Mouse (Mus musculus) ovary, postnatal 14 days (tissue): ENCODE results near the gene Itgb2.
A peak's percentile ranks its signal among the peaks of the same experiment; 100 is the strongest.

Source experiments
- DNase-seq: peaks from one replicate; pipeline ENCODE4 v3.0.0; 2022; ENCODE audit warnings: low spot score

Gene Itgb2

DNA sequence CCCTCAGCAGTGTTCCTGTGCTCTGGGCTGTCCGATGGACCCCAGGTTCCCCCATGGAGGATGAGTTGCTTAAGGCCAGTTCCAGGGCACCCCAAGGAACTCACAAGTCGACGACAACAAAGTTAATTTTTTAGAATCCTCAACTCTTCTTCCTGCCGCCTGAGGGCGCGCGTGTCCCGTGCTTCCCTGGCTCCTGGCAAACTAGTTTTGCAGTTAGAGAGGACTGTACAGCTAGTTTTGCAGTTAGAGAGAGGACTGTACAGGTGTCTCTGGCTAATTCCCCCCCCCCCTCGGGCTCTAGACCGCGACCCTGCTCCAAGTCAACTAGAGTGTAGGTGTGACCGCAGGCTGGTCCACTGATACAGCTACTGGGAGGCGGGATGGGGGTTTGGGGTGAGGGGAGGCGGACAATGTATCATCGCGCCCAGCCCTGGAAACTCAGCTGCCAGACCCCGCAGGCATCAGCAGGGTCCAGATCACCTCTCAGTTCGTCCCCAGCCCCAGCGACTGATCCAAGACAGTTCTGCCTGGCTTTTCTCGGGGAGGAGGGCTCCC, 12.9 kb upstream of the Itgb2 start:
- peak; percentile 63 for DNase-seq

DNA sequence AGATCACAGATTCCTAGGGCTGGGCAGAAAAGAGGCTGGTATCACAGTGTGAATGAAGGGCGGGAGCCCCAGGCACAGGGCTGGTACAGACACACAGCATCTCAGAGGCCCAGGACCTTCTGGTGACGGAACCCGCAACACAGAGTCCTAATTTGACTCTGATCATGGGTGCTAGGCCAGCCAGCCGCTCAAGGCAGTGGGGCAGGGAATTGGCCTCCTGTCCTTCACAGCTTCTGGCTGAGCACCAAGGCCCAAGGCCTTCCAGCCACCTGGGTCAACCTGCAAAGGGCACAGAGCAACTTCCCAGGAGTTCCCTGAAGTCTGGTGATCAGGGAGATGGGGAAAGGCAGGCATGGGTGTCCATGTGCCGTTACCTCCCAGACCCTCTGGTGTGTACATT, 12.3 kb upstream of the Itgb2 start:
- DNase-seq = no peak

DNA sequence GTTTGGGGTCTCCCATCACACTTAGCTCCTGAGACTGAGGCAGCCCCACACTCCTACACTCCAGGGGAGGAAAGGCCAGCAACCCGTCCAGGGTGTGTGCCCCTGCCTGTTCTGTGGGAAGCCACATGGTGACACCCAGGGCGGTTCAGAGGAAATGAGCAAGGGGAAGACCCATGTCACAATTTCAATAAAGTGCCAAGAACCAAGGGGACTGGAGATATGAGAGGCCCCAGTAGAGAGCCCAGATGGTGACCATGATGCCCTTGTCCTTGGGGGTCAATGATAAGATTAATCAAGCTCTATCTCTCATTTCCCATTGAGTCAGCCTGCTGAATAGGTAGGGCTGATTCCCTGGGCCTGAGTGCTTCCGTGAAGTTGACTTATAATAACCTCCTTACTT, 10.9 kb upstream of the Itgb2 start:
- no peak for DNase-seq

DNA sequence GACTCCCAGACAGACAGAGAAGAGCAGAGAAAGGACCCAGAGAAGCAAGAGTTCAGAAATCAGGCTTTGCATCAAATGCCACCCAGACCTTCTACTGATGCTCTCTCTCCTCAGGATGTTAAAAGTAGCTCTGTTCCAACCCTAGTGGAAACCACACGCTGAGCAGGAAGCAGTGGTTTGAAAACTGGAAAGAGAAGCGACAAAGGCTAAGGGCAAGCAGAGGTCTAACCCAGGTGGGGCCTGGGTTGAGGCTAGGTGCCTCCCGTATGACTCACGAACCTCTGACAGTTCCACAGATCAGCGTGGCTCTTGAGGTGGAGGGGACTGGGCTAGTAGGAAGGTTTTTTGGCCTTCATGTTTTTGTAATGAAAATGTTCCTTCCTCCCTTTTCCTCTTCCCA, 9.6 kb upstream of the Itgb2 start:
- DNase-seq = no peak

DNA sequence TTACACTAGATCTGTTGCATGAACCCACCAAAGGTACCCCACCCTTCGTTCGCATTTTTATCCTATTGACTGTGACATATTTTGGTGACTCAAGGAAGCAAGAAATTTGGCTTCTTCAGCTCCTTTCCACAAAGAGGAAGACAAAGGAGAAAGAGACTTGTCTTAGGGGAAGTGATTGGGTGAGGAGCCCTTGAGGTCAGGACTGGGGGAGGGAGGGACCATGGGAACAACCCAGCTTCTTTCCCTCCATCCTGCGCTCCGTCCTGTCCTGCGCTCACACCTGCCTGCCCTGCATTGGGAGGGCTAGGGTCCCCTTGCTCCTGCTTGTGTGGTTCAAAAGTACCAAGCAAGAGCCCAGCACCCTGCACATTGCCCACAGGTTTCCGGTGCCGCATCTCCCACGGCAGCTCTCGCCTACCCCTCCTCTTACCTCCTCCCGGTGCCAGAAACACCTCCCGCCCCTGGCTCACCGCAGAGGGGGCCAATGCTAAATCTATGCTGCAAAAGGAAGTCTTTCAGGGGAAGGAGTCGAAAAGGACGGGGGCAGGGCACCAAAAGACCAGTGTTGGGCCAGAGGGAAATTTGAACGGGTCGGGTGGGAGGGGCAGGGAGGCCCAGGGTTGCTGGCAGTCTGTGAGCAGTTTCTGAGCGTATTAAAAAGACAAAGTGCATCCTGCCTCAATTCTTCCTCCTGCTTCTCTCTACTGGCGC, 7.9 kb upstream of the Itgb2 start:
- no peak for DNase-seq

DNA sequence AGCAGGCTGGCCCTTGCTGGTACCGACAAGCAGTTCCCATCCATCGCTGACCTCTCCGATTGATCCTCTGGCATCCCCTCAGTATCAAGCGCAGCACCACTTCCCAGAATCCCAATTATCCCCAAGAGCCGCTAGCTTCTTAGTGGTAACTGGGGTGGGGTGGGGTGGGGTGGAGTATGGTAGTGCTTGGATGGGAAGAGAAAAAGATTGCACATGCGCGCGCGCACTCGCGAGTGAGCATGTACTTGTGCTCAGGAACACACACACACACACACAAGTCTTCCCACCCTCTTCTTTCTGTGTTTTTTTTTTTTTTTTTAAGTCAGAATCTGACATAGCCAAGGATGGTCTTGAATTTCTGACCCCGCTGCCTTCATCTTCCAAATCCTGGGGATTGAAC, 7.3 kb upstream of the Itgb2 start:
- no peak for DNase-seq

DNA sequence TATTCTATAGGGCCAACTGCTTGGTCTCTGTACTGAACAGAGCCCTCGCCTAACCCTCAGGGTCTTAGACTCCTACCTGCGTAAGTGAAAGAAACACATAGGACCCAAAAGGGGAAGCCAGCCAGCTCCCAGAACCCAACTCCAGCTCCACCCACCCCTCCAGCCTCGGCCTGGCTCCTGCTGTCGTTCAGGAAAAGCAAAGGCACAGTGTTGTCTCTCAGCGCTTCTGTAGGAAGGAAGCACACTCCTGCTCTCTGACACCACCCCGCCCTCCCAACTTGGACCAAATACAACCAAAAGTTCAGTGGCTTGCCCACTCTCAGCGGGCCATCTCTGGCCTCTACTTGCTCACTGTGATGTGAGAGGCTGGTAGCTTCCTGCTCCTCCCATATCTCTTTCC, 6.7 kb upstream of the Itgb2 start:
- no peak for DNase-seq

DNA sequence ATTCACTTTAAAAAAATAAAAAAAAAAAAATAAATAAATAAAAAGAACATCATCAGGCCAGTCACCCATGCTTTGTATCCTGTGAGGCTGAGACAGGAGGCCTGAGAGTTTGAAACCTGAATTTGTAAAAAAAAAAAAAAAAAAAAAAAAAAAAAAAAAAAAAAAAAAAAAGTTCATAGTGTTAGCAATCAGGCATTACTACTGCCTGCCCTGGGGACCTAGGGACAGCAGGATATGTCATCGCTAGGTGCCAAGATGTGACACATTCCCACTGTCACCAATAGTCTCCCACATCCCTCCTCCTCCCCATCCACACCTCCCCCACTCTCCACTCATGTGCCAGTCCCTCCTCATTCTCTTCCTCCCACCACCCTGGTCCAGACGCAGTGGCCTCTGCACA, 3.6 kb upstream of the Itgb2 start:
- DNase-seq = no peak

DNA sequence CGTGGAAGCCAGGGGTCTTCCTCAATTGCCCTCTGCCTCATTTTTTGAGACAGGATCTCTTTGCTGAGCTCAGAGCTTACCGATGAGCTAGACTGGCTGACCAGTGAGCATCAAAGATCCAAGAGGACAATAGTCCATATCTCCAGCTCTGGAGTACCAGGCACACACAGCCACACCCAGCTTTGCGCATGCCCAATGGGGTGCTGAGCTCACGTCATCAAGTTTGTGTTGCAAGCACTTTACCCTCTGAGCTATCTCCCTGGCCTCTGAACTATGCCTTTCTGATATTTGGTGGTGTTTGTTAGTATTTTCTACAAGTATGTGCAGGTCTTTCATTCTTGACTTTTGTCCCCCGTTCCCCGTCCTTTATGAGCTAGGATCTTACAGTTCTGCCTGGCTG, 1.4 kb upstream of the Itgb2 start:
- no peak for DNase-seq

DNA sequence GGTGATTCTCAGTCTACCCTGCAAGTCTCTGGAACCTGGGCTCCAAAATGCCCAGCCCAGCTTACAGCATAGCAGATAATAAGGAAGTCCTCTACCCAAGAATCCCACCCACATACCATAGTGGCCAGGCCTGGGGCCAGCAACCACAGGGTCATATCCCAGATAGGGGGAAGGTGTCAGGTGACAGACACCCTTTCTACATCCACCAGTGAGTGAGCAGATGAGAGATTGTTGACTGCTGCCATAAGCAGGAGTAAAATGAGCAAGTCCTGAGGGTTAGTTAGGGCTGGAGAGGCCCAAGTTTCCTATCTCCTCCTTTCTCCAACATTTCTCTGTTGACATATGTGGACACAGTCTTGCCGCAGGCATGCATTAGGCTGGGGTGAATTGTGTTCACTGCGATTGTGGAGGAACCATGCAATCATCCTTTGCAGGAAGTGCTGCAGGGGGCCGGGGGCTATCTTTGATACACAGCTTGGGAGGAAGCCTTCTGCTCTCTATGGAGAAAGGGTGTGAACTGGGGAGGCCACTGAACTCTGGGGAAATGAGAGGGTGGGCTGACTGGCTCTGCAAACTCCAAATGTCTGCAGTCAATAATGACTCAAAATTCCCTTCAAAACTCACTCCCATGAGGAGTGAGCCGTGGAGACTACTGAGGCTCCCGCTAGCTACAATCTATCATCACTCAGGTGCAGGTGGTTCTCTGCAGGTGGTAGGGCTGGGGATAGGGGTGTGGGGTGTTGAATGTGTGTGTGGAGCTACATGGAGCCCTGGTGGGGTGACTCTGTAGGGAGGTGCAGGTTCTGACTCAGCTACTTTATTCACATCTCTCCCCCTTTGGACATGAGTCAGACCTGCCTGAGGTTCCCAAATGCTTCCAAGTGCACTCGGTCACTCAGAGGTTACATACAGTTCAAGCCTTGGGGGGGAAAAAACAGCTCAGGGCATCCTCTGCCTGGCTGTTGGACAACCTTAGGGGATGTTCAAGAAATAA, 1.3 kb downstream of the Itgb2 start:
- DNase-seq = no peak

DNA sequence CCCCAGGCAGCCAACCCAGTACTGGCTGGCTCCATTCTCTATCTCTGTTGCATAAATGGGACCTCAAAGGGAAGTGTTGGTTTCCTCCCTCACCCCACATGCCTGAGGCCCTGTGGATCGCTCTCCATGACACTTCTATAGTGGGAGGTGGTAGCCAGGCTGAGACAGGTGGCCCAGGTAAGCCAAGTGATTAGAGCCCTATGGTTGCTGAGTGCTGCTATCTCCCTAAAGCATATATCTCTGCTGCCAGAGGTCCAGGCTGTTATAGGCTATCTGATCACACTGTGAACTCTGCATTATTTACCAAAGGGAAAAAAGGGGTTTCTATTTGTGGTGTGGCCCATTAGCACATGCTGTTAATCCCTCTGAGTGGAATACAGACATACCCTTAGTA, 2.0 kb downstream of the Itgb2 start:
- no peak for DNase-seq

DNA sequence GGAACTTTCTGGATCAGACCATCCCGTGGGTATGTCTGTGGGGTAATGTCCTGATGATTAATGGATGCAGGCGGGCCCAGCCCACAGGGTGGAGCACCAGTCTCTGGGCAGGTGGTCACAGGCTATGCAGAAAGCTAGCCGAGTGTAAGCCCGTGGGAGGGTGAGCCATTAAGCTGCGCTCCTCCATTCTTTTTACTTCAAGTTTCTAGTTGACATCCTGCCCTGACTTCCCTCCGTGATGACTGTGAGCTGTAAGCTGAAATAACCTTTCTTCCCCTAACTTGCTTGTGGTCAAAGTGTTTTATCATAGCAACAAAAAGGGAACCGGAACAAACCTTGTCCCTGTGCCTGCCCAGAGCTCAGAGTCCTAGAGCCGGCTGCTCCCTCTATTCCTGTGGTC, 6.7 kb downstream of the Itgb2 start:
- no peak for DNase-seq

DNA sequence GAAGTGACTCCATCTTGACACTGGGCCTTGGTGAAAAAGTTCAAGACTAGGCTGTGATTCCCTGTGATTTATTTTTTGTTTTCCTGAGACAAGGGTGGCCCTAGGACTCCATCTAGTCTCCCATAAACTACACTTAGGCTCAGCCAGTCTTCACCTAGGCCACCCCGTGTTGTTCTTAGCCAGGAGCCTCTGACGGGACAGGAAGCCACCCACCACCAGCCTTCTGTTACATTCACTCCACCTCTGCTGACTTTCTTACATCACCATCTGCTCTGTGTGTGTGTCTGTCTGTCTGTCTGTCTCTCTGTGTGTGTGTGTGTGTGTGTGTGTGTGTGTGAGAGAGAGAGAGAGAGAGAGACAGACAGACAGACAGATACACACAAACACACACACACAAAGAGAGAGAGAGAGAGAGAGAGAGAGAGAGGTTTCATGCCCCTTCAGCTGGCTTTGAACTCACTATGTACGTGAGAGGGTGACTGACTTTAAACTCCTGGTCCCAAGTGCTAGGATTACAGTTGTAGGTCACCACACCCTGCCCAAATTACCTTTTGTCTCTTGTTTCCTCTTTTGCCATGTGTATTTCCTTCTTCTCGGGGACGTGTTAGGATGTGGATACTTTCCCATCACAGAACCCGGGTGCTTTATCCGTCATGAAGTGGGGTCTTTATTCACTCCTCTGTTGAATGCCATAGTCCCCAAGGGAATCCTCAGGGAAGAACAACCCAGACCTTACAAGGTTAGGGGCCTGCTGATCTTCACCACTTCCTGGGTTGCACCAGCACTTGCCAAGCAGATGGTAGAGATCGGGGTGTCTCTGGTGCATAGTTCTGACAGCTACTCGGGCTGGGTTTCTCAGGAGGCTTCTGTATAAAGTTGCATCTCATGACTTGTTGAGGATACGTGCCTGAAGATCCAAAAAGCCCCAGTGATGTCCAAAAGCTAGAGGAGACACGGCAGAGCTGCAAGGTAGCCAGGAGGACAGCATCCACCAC, 7.5 kb downstream of the Itgb2 start:
- no peak for DNase-seq

DNA sequence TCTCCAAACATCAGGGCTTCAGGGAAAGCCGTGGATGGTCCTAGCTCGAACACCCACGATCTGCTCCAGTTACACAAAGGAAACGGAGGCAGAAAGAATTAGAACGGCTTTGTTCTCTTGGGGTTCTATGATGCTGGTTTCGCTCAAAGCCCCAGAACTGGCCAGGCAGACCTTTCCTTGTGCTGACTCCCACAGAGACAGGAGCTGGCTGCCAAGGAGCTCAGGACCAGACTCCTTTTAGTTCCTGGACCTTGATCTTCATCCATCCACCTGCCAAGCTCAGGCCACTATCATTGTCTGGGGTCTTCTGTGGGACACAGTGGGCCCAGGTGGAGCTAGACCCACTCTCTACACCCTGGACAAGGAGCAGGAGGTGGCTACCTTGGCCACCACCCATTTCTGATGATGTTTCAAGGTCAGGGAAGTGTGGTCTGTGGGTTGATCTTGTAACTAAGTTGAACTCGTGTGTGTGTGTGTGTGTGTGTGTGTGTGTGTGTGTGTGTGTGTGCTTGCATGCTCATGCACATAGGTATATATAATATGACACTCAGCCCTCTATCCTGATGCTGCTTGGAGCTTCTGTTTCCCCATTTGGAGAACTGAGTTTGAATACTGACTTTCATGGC, 9.4 kb downstream of the Itgb2 start:
- no peak for DNase-seq

DNA sequence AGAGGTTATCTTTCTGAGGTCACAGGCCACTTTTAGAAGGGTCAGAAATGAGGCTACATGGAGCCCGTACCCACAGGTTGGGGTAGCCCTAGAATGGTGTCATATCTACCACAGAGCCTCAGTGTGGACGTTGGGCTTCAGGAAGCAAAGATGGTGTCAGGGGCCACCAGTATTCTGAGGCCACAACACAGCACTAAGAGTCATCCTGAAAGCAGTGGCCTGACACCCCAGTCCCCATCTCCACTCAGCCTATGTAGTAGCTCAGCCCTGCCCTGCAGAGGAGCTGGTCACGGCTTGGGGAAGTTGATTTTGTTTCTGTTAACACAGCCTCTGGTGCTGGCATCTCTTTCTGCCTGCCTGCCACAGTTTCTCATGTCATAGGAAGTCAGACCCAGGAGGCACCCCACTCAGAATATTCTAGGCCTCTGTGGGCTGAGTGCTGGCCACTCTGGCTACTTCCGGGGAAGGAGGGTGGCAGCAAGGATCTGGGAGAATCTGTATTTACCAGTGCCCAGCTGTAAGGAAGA, 10.6 kb downstream of the Itgb2 start:
- no peak for DNase-seq

DNA sequence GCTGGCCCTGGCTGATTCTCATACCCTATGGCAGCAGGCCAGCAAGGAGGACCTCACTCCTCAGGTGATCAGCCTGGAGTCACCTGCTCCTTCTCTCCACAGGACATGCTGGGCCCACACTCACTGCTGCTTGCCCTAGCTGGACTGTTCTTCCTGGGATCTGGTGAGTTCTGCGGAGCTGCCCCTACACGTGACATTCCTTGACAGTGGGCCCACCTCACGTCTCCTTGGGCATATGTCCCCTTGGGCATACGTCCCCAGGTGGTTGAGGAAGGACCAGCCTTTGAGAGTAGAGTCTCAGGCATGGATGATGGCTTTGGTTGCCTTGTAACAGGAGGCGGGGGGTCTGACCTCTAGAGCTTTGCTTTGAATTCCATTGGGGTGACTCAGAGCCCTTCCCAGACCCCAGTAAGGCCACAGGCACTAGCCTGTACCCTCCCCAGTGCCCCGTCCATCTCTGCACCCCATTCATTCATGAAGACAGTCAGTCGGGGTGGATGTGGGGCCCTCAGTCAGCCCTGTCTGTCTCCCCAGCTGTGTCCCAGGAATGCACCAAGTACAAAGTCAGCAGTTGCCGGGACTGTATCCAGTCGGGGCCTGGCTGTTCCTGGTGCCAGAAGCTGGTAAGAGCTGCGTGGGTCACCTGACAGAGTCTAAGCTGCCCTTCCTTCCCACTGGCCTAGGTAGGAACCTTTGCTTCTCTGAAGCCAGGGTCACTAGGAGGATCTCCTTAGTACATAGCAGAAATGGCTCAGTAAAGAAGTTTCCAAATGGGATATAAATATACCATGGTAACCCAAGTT, 12.0 kb downstream of the Itgb2 start:
- no peak for DNase-seq

DNA sequence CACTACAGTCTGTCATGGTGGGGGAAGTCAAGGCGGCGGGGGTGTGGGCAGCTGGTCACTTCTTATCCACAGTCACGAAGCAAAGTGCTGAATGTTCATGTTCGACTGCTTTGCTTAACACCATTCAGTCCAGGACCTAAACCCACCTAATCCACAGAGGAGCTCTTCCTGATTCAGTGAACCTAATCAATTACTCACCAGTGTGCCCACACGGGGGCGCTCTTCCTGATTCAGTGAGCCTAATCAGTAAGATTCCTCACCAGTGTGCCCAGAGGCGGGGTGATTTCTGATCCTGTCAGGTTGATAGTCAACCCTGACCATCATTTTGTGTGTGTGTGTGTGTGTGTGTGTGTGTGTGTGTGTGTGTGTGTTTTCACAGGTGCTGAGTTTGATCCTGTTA, 13.2 kb downstream of the Itgb2 start:
- DNase-seq = no peak

DNA sequence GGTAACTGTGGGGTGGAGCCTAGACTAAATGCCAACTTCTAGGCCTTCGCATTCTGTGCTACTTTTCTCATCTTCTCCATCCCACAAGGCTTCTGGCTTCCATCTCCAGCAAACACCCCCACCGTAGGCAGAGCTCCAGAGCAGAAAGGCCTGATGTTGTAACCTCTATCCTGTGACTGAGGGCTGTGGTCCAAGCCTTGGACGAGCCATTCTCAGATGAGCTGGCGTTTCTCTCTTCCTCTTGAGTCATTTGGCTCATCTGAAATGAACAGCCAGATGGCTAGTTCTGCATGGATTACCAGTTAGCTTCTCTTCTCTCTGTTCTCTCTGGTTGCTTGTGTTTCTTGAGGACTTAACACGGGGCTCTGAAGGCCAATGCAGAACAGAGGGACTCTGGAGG, 14.9 kb downstream of the Itgb2 start:
- peak; percentile 16 for DNase-seq

DNA sequence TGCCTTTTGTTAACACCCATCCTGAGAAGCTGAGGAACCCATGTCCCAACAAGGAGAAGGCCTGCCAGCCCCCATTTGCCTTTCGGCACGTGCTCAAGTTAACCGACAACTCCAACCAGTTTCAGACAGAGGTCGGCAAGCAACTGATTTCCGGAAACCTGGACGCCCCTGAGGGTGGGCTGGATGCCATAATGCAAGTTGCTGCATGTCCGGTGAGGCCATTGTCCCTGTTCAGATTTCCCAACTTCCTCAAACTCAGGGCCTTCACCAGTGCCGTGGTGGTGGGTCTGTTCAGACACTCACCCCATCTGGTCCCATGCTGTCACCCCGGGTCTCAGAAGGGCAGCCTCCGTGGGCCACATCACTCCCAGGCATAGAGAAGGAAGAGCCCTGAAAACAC, 18.5 kb downstream of the Itgb2 start:
- DNase-seq = no peak

DNA sequence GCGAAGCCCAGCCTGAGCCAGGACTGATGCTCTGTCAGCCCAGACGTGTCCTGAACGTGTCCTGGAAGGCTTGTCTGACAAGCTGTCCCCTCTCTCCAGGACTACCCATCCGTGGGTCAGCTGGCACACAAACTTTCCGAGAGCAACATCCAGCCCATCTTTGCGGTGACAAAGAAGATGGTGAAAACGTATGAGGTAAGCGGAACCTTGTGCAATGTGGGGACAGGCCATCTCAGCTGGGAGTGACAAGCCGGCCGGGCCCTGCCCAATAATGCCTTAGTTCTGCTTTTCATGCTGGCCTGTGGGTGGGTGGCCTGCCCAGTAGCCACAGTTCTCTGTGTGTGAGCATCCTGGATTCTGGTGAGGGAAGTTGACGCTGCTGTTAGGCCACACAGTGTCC, 20.8 kb downstream of the Itgb2 start:
- no peak for DNase-seq
